Comparison of ENCODE assay signal across 8 mouse cellular contexts in genomic region chr4:138943730-138944129, GRCm38 (mm10). TPM values are rescaled to one million over a fixed set of nuclear protein-coding genes. Genes with fewer than 3 reads are reported as not detected.
DNase-seq lines count a peak whose midpoint lies in the region; ATAC-seq lines count a peak whose summit lies in the region.

No protein-coding gene starts in this region.

- no peaks in the 10 kb centered on the region for H3K36me3 ChIP-seq in embryonic facial prominence, embryonic 13.5 days
- H3K36me3 ChIP-seq in heart, embryonic 13.5 days = no peaks in the 10 kb centered on the region
- no peaks in the 10 kb centered on the region for H3K36me3 ChIP-seq in lung, embryonic 15.5 days

- peak overlapping the region; percentile 14; the same call in 1 of the 2 replicates for H3K4me2 ChIP-seq in embryonic facial prominence, embryonic 13.5 days
- H3K4me2 ChIP-seq in heart, embryonic 13.5 days = peak overlapping the region; percentile 51
- H3K4me2 ChIP-seq in lung, embryonic 15.5 days = peak overlapping the region; percentile 41; the same call in 1 of the 2 replicates

- no peaks in the 10 kb centered on the region for H3K27me3 ChIP-seq in embryonic facial prominence, embryonic 13.5 days
- H3K27me3 ChIP-seq in heart, embryonic 13.5 days (replicated peaks) = peaks cover 14% of the 10 kb centered on the region; the same call in 1 of the 2 replicates
- no peaks in the 10 kb centered on the region for H3K27me3 ChIP-seq in lung, embryonic 15.5 days

- 0 out of 2 replicates have a peak overlapping the region, but pooled peaks have one; percentile 36 for H3K9ac ChIP-seq in embryonic facial prominence, embryonic 13.5 days
- H3K9ac ChIP-seq in heart, embryonic 13.5 days = 0 out of 2 replicates have a peak overlapping the region, but pooled peaks have one; percentile 33
- H3K9ac ChIP-seq in lung, embryonic 15.5 days = no peak overlapping the region

- peaks cover 23% of the 10 kb centered on the region for H3K4me1 ChIP-seq in embryonic facial prominence, embryonic 13.5 days
- no peaks in the 10 kb centered on the region for H3K4me1 ChIP-seq in heart, embryonic 13.5 days
- H3K4me1 ChIP-seq in lung, embryonic 15.5 days = peaks cover 21% of the 10 kb centered on the region

- no peak overlapping the region for H3K27ac ChIP-seq in embryonic facial prominence, embryonic 13.5 days
- H3K27ac ChIP-seq in heart, embryonic 13.5 days (replicated peaks) = no peak overlapping the region
- no peak overlapping the region for H3K27ac ChIP-seq in lung, embryonic 15.5 days

- peak; percentile 94 for DNase-seq in CD4-positive helper T cell, adult 2 months (ENCODE audit: low read depth, low spot score)
- peak; percentile 72 for DNase-seq in WW6 (ENCODE audit: low read depth, low spot score)
- DNase-seq in kidney, postnatal 4 days = peak; percentile 90 to 93
- DNase-seq in right cerebral cortex, adult 18-20 months = peak; percentile 52
- DNase-seq in thymus, postnatal 4 days = peak; percentile 96

- H3K4me3 ChIP-seq in embryonic facial prominence, embryonic 13.5 days = peak overlapping the region; percentile 18; the same call in 1 of the 2 replicates
- peak overlapping the region; percentile 38 for H3K4me3 ChIP-seq in heart, embryonic 13.5 days
- H3K4me3 ChIP-seq in lung, embryonic 15.5 days = peak overlapping the region; percentile 34

- H3K9me3 ChIP-seq in embryonic facial prominence, embryonic 13.5 days = no peaks in the 10 kb centered on the region
- no peaks in the 10 kb centered on the region for H3K9me3 ChIP-seq in heart, embryonic 13.5 days
- no peaks in the 10 kb centered on the region for H3K9me3 ChIP-seq in lung, embryonic 15.5 days

- ATAC-seq in embryonic facial prominence, embryonic 13.5 days (ENCODE audit: insufficient number of reproducible peaks, insufficient read depth, low FRiP score, low TSS enrichment, low read depth) = no peak
- no peak for ATAC-seq in heart, embryonic 13.5 days (ENCODE audit: extremely low read depth, insufficient number of reproducible peaks, low FRiP score, low TSS enrichment)
- ATAC-seq in lung, embryonic 15.5 days (ENCODE audit: borderline replicate concordance, extremely low read depth, low FRiP score, low TSS enrichment) = peak; percentile 50; the same call in 1 of the 2 replicates

- 25% methylated on average over 15 of the region's 15 CpGs for whole genome bisulfite sequencing in embryonic facial prominence, embryonic 13.5 days
- WGBS in heart, embryonic 13.5 days = 17% methylated on average over 15 of the region's 15 CpGs
- 29% methylated on average over 15 of the region's 15 CpGs for WGBS in lung, embryonic 15.5 days

RNA-seq across cellular contexts. Expression of gene Rnf186, which starts 23.2 kb away (rescaled TPM):
- not detected in 2 replicates for polyA plus RNA-seq in embryonic facial prominence, embryonic 13.5 days (2015; fragmentation: Nextera tagmentation; extraction: Ambion mirVana)
- not detected in 2 replicates for polyA plus RNA-seq in heart, embryonic 13.5 days (2015; fragmentation: Nextera tagmentation; extraction: Ambion mirVana)
- polyA plus RNA-seq in lung, embryonic 15.5 days (2015; fragmentation: Nextera tagmentation; extraction: Ambion mirVana) = 2.2 and 2.3 TPM in 2 replicates

RNA-seq across cellular contexts. Expression of gene Tmco4, which starts 29.0 kb away (rescaled TPM):
- polyA plus RNA-seq in embryonic facial prominence, embryonic 13.5 days (2015; fragmentation: Nextera tagmentation; extraction: Ambion mirVana) = 3.3 and 3.4 TPM in 2 replicates
- 4.8 and 5.6 TPM in 2 replicates for polyA plus RNA-seq in heart, embryonic 13.5 days (2015; fragmentation: Nextera tagmentation; extraction: Ambion mirVana)
- polyA plus RNA-seq in lung, embryonic 15.5 days (2015; fragmentation: Nextera tagmentation; extraction: Ambion mirVana) = 4.1 and 5.4 TPM in 2 replicates

RNA-seq across cellular contexts. Expression of gene Otud3, which starts 30.0 kb away (rescaled TPM):
- polyA plus RNA-seq in embryonic facial prominence, embryonic 13.5 days (2015; fragmentation: Nextera tagmentation; extraction: Ambion mirVana) = 2.7 and 2.8 TPM in 2 replicates
- polyA plus RNA-seq in heart, embryonic 13.5 days (2015; fragmentation: Nextera tagmentation; extraction: Ambion mirVana) = 2.7 and 3.8 TPM in 2 replicates
- polyA plus RNA-seq in lung, embryonic 15.5 days (2015; fragmentation: Nextera tagmentation; extraction: Ambion mirVana) = 3.7 TPM in 2 replicates
